ENCODE assay signal across 9 mouse cellular contexts in the genomic region with DNA sequence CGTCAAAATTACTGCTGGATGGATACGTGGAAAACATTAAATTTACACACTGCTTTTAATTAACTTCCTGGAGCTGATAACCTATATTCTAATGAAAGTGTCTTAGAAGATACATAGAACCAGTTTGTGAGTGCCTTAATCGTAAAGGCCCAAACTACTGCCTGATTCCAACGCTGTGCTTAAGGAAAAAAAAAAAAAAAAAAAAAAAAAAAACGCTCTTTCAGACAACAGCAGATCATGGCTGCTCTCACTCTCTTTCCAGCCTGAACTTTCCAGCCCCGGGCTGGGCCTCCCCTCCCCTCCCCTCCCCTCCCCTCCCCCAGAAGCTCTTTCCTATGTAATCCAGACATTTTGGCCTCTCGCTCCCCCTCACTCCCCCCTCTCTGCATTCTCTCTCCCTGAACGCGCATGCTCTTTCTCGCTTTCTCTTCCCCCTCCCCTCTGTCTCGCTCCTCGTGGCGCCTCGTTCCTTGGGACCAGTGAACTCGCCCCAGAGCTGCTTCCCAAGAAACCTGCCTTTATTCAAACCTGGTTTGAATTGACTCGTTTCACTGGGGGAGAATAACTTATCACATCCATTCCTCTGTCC. TPM values are rescaled to one million over a fixed set of nuclear protein-coding genes. Genes with fewer than 3 reads are reported as not detected.
DNase-seq lines count a peak whose midpoint lies in the region; ATAC-seq lines count a peak whose summit lies in the region.
"Had no signal": no experiment of that assay in that cellular context is flagged by ENCODE, and none has a peak within 500 bp of the region (broad histone marks: within the 10 kb centered on the region; RNA-seq: fewer than 3 reads in every experiment).

No protein-coding gene starts in this region.

- H3K9ac ChIP-seq in limb, embryonic 13.5 days, result peak overlapping the region; percentile 53; the same call in 1 of the 2 replicates
- peak overlapping the region; percentile 64 for H3K9ac ChIP-seq in neural tube, embryonic 11.5 days (ENCODE audit: low read length)

- no peak overlapping the region for H3K4me3 ChIP-seq in limb, embryonic 13.5 days
- no peak overlapping the region for H3K4me3 ChIP-seq in neural tube, embryonic 11.5 days (ENCODE audit: low read depth, low read length)

- H3K27me3 ChIP-seq in limb, embryonic 13.5 days, result no peaks in the 10 kb centered on the region
- H3K27me3 ChIP-seq in neural tube, embryonic 11.5 days (ENCODE audit: control insufficient read depth, insufficient read depth, low read length), result no peaks in the 10 kb centered on the region

- peaks cover 58% of the 10 kb centered on the region for H3K4me1 ChIP-seq in limb, embryonic 13.5 days
- H3K4me1 ChIP-seq in neural tube, embryonic 11.5 days (ENCODE audit: control insufficient read depth, insufficient read depth, low read length), result peaks cover 39% of the 10 kb centered on the region

- peak overlapping the region; percentile 97 for H3K27ac ChIP-seq in limb, embryonic 13.5 days
- H3K27ac ChIP-seq in neural tube, embryonic 11.5 days (ENCODE audit: low read depth, low read length), result peak overlapping the region; percentile 97

- intact Hi-C loops in gastrocnemius, postnatal 14 days (cut with DNase I; ENCODE audit: low total_unique reads), result loop anchor here (5.0 kb wide), 1 partner anchor 151 kb away; no protein-coding TSS in a partner anchor
- intact Hi-C loops in gastrocnemius, postnatal 36 days (cut with DNase I), result loop anchor here (2.0 kb wide), 1 partner anchor 151 kb away; no protein-coding TSS in a partner anchor

- 3% methylated on average over 13 of the region's 16 CpGs for WGBS in limb, embryonic 13.5 days
- WGBS in neural tube, embryonic 11.5 days, result 6% methylated on average over 15 of the region's 16 CpGs

- no peaks in the 10 kb centered on the region for H3K36me3 ChIP-seq in limb, embryonic 13.5 days
- no peaks in the 10 kb centered on the region for H3K36me3 ChIP-seq in neural tube, embryonic 11.5 days (ENCODE audit: control insufficient read depth, insufficient read depth, low read length)
- H3K36me3 ChIP-seq: G1E had no signal

- peak overlapping the region; percentile 29; the same call in 1 of the 2 replicates for H3K4me2 ChIP-seq in limb, embryonic 13.5 days (replicated peaks)
- H3K4me2 ChIP-seq in neural tube, embryonic 11.5 days (ENCODE audit: low read depth), result no peak overlapping the region

- DNase-seq in gastrocnemius, postnatal 14 days, result peak; percentile 51
- DNase-seq in gastrocnemius, postnatal 36 days, result no peak
- peak; percentile 96 for DNase-seq in ZHBTc4 (ENCODE audit: low read depth, low spot score)
- DNase-seq in forelimb bud, embryonic 11.5 days (ENCODE audit: low read depth, low spot score), result peak; percentile 96
- peak; percentile 92 for DNase-seq in neural tube, embryonic 11.5 days (ENCODE audit: low spot score)
- DNase-seq in adipocyte (ENCODE audit: low spot score), result no peak
- no peak for DNase-seq in thymus, adult 18-20 months

- peak; percentile 90 for ATAC-seq in limb, embryonic 13.5 days (ENCODE audit: low FRiP score, low read depth)
- ATAC-seq in neural tube, embryonic 11.5 days (ENCODE audit: insufficient read depth, low FRiP score, low TSS enrichment), result peak; percentile 73

- no peaks in the 10 kb centered on the region for H3K9me3 ChIP-seq in limb, embryonic 13.5 days
- no peaks in the 10 kb centered on the region for H3K9me3 ChIP-seq in neural tube, embryonic 11.5 days (ENCODE audit: control insufficient read depth, low read length)

RNA-seq across cellular contexts. Expression of a gene that starts 12.7 kb away (rescaled TPM):
- total RNA-seq in gastrocnemius, postnatal 14 days (2021), result 1 to 10 TPM; 1.5 to 2.9 TPM
- under 1 TPM; 0.30 to 0.36 TPM for total RNA-seq in gastrocnemius, postnatal 36 days (2021)
- polyA plus RNA-seq in limb, embryonic 13.5 days (2015; fragmentation: Nextera tagmentation; extraction: Ambion mirVana), result 53.9 and 57.4 TPM in 2 replicates
- polyA plus RNA-seq in neural tube, embryonic 11.5 days (2014; fragmentation: Nextera tagmentation; extraction: Ambion mirVana), result 71.6 and 76.6 TPM in 2 replicates

Comparison
In these comparisons a context has a peak if more than half of its experiments do, and no peak if none do; other contexts are left out.
1. DNase-seq: peak in gastrocnemius, postnatal 14 days (single experiment), ZHBTc4 (single experiment), forelimb bud, embryonic 11.5 days (single experiment) and neural tube, embryonic 11.5 days (single experiment); none in gastrocnemius, postnatal 36 days (0 of 2), adipocyte (single experiment) and thymus, adult 18-20 months (0 of 2).